Mouse (Mus musculus): ENCODE results near the gene Mcm5.

Mcm5 gene

GRCm38 (mm10) chr8:75102956-75103355 is 6.4 kb upstream of the Mcm5 start:
- no peak for DNase-seq (ENCODE audit: low spot score)

- DNase-seq (ENCODE audit: low spot score), result no peak
These were observed 5.9 kb upstream of the Mcm5 start for GRCm38 (mm10) chr8:75103376-75103878.

- peak; percentile 83 for DNase-seq (ENCODE audit: low spot score)
These were observed 688 bp upstream of the Mcm5 start for GRCm38 (mm10) chr8:75108527-75109235.

GRCm38 (mm10) chr8:75110093-75110492 is 724 bp downstream of the Mcm5 start:
- no peak for DNase-seq (ENCODE audit: low spot score)

- DNase-seq (ENCODE audit: low spot score), result no peak
These were observed 9.1 kb downstream of the Mcm5 start for GRCm38 (mm10) chr8:75118505-75118904.

- DNase-seq (ENCODE audit: low spot score), result no peak
These were observed 9.9 kb downstream of the Mcm5 start for GRCm38 (mm10) chr8:75119287-75119686.

GRCm38 (mm10) chr8:75119747-75120146 is 10.4 kb downstream of the Mcm5 start:
- no peak for DNase-seq (ENCODE audit: low spot score)

GRCm38 (mm10) chr8:75127406-75127805 is 18.0 kb downstream of the Mcm5 start:
- no peak for DNase-seq (ENCODE audit: low spot score)

- DNase-seq (ENCODE audit: low spot score), result no peak
These were observed 23.1 kb downstream of the Mcm5 start for GRCm38 (mm10) chr8:75132485-75132884.

GRCm38 (mm10) chr8:75133399-75133798 is 24.0 kb downstream of the Mcm5 start:
- no peak for DNase-seq (ENCODE audit: low spot score)

- no peak for DNase-seq (ENCODE audit: low spot score)
These were observed 25.4 kb downstream of the Mcm5 start for GRCm38 (mm10) chr8:75134603-75135391.

- no peak for DNase-seq (ENCODE audit: low spot score)
These were observed 26.4 kb downstream of the Mcm5 start for GRCm38 (mm10) chr8:75135756-75136155.

GRCm38 (mm10) chr8:75136256-75136655 is 26.9 kb downstream of the Mcm5 start:
- no peak for DNase-seq (ENCODE audit: low spot score)

- no peak for DNase-seq (ENCODE audit: low spot score)
These were observed 28.2 kb downstream of the Mcm5 start for GRCm38 (mm10) chr8:75137536-75137935.

GRCm38 (mm10) chr8:75150911-75151610 is 41.7 kb downstream of the Mcm5 start:
- no peak for DNase-seq (ENCODE audit: low spot score)

- no peak for DNase-seq (ENCODE audit: low spot score)
These were observed 42.4 kb downstream of the Mcm5 start for GRCm38 (mm10) chr8:75151743-75152142.

- DNase-seq (ENCODE audit: low spot score), result no peak
These were observed 43.2 kb downstream of the Mcm5 start for GRCm38 (mm10) chr8:75152505-75153082.

GRCm38 (mm10) chr8:75154855-75155478 is 45.6 kb downstream of the Mcm5 start:
- peak; percentile 72 for DNase-seq (ENCODE audit: low spot score)

- DNase-seq (ENCODE audit: low spot score), result peak; percentile 38
These were observed 46.5 kb downstream of the Mcm5 start for GRCm38 (mm10) chr8:75155740-75156322.

- DNase-seq (ENCODE audit: low spot score), result no peak
These were observed 48.3 kb downstream of the Mcm5 start for GRCm38 (mm10) chr8:75157471-75158230.

GRCm38 (mm10) chr8:75169363-75169762 is 60.0 kb downstream of the Mcm5 start:
- no peak for DNase-seq (ENCODE audit: low spot score)
